Mouse (Mus musculus): ENCODE measurements around the gene Wdr41. TPM values are rescaled to one million over a fixed set of nuclear protein-coding genes. Genes with fewer than 3 reads are reported as not detected.

Wdr41 gene
- total and polyA plus RNA-seq, 2 experiments = 5.0 to 8.9 TPM

DNA sequence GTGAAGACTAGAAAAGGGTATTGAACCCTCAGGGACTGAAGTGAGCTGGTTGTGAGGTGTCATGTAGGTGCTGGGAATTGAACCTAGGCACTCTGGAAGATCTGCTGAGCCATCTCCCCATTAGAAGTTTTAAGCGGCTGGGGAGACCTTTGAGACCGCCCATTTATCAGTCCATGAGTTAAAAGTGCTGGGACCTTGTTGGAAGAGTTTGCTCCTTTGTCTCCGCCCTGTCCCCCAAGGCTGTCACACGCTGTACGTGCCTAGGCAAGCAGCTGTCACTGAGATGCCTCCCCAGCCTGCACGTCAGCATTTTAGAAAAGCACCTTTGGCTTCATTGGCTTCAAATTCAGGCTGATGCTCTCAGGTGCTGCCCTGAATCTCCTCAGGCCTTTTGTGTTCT lies 44.1 kb downstream of the Wdr41 start:
- DNase-seq (ENCODE audit: extremely low read depth, low read depth, low spot score) = no peak
- no peak overlapping the region for H3K4me3 ChIP-seq (ENCODE audit: insufficient read depth, low read depth, low read length)
- peaks cover 7% of the 10 kb centered on the region; the same call in 1 of the 2 replicates for H3K36me3 ChIP-seq (ENCODE audit: control insufficient read depth, insufficient read depth, low read length)
- TF ChIP-seq CTCF (IDR thresholded peaks at IDR 0.05; ENCODE audit: low read depth, low read length) = no peak
- no peak for TF ChIP-seq POLR2A (IDR thresholded peaks at IDR 0.05; ENCODE audit: extremely low read depth, insufficient read depth, low read length)
- no peaks in the 10 kb centered on the region for H3K79me2 ChIP-seq (ENCODE audit: control insufficient read depth, insufficient read depth, low read length)
- H3K4me1 ChIP-seq (ENCODE audit: control insufficient read depth, insufficient read depth, low read length) = no peaks in the 10 kb centered on the region
- no peak overlapping the region for H3K9ac ChIP-seq (ENCODE audit: low read depth, low read length)
- H3K27me3 ChIP-seq (ENCODE audit: control insufficient read depth, insufficient read depth, low read length) = no peaks in the 10 kb centered on the region
- no peak overlapping the region for H3K27ac ChIP-seq (replicated peaks; ENCODE audit: insufficient read depth, low read depth, low read length)
- 97% methylated on average over 6 of the region's 6 CpGs for WGBS

DNA sequence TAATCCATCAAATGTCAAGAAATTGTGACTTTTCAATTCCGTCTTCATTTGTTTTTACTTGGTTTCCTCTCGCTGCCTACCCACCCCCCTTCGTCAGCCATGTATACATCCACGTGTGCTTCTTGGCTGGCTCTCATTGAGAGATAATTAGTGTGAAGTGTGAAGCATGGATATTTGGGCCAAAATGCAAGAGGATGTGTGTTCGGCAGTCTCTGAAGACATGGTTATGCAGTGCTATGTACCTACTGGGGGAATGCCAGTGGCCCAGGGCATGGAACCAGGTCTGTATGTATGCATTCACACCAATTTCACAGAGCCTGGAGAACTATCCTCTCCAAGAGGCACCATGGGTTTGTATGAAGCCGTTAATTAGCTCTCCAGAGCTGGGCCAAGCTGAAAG lies 54.7 kb downstream of the Wdr41 start:
- no peak overlapping the region for H3K27ac ChIP-seq (replicated peaks; ENCODE audit: insufficient read depth, low read depth, low read length)
- DNase-seq (ENCODE audit: extremely low read depth, low read depth, low spot score) = no peak
- H3K9ac ChIP-seq (ENCODE audit: low read depth, low read length) = no peak overlapping the region
- no peak overlapping the region for H3K4me3 ChIP-seq (ENCODE audit: insufficient read depth, low read depth, low read length)
- H3K27me3 ChIP-seq (ENCODE audit: control insufficient read depth, insufficient read depth, low read length) = 0 out of 2 replicates have a peak, but pooled peaks cover 2% of the 10 kb centered on the region
- no peak for TF ChIP-seq POLR2A (IDR thresholded peaks at IDR 0.05; ENCODE audit: extremely low read depth, insufficient read depth, low read length)
- TF ChIP-seq CTCF (IDR thresholded peaks at IDR 0.05; ENCODE audit: low read depth, low read length) = no peak
- H3K4me1 ChIP-seq (ENCODE audit: control insufficient read depth, insufficient read depth, low read length) = no peaks in the 10 kb centered on the region
- no peaks in the 10 kb centered on the region for H3K79me2 ChIP-seq (ENCODE audit: control insufficient read depth, insufficient read depth, low read length)
- 93% methylated on average over 6 of the region's 6 CpGs for WGBS
- no peaks in the 10 kb centered on the region; the same call in 1 of the 2 replicates for H3K36me3 ChIP-seq (ENCODE audit: control insufficient read depth, insufficient read depth, low read length)

DNA sequence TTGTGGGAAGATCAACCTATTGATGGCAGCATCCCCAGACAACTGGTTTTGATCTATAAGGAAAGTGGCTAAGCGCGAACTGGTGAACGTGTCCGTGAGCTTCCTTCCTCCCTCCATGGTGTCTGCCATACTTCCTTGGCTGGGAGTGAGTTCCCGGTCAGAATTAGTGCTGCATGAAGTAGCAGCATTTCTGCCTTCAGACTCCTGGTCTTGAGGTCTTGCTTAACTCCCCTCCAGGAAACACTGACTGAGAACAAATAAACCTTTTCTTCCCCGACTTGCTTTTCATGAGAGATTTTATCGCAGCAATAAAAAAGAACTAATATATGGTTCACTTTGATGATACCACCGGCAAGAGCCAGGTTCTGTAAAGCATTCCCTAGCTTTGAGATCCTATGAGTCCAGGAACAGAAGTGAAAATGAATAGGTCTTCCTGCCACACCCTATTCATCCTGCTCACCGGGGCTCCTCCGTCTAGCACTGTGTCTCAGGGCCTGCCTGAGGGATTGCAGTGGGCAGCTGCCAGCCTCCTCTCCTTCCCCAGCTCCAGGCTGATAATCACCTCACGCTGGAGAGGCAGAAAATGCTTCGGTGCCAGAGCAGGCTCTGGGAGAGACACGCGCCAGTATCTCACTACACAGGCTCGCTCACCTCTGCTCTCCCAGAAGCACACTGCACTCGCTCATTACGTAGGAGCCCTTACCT lies 56.1 kb downstream of the Wdr41 start:
- TF ChIP-seq CTCF (IDR thresholded peaks at IDR 0.05; ENCODE audit: low read depth, low read length) (no peak), POLR2A (IDR thresholded peaks at IDR 0.05; ENCODE audit: extremely low read depth, insufficient read depth, low read length) (no peak)
- Histone ChIP-seq H3K27ac (replicated peaks; ENCODE audit: insufficient read depth, low read depth, low read length) (no peak overlapping the region), H3K4me1 (ENCODE audit: control insufficient read depth, insufficient read depth, low read length) (no peaks in the 10 kb centered on the region), H3K79me2 (ENCODE audit: control insufficient read depth, insufficient read depth, low read length) (no peaks in the 10 kb centered on the region), H3K36me3 (ENCODE audit: control insufficient read depth, insufficient read depth, low read length) (no peaks in the 10 kb centered on the region), H3K9ac (ENCODE audit: low read depth, low read length) (no peak overlapping the region), H3K27me3 (ENCODE audit: control insufficient read depth, insufficient read depth, low read length) (0 out of 2 replicates have a peak, but pooled peaks cover 2% of the 10 kb centered on the region), H3K4me3 (ENCODE audit: insufficient read depth, low read depth, low read length) (no peak overlapping the region)
- WGBS = 83% methylated on average over 17 of the region's 17 CpGs
- DNase-seq (ENCODE audit: extremely low read depth, low read depth, low spot score) = no peak

DNA sequence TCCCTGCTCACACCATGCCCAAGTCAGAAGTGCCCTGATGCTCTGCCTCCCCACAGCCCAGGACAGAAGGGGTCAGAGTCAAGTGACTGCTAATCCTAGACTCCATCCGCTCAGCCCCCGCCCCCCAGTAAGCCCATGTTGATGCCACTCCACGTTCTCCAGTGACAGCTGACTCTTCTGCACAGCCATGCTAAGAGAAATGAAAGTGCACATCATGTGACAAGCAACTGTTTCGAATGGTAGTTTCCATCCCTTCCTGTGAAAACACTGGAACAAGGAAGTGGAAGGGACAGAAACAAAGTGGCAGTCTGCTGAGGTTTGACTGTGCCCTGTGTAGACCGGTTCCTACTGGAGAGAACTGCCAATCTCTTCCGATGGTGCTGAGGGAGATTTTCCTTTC lies 56.8 kb downstream of the Wdr41 start:
- Histone ChIP-seq H3K36me3 (ENCODE audit: control insufficient read depth, insufficient read depth, low read length) (no peaks in the 10 kb centered on the region), H3K9ac (ENCODE audit: low read depth, low read length) (no peak overlapping the region), H3K4me1 (ENCODE audit: control insufficient read depth, insufficient read depth, low read length) (no peaks in the 10 kb centered on the region), H3K27me3 (ENCODE audit: control insufficient read depth, insufficient read depth, low read length) (0 out of 2 replicates have a peak, but pooled peaks cover 2% of the 10 kb centered on the region), H3K27ac (replicated peaks; ENCODE audit: insufficient read depth, low read depth, low read length) (no peak overlapping the region), H3K4me3 (ENCODE audit: insufficient read depth, low read depth, low read length) (no peak overlapping the region), H3K79me2 (ENCODE audit: control insufficient read depth, insufficient read depth, low read length) (no peaks in the 10 kb centered on the region)
- TF ChIP-seq POLR2A (IDR thresholded peaks at IDR 0.05; ENCODE audit: extremely low read depth, insufficient read depth, low read length) (no peak), CTCF (IDR thresholded peaks at IDR 0.05; ENCODE audit: low read depth, low read length) (no peak)
- WGBS = 77% methylated on average over 6 of the region's 6 CpGs
- DNase-seq (ENCODE audit: extremely low read depth, low read depth, low spot score) = peak; percentile 38

DNA sequence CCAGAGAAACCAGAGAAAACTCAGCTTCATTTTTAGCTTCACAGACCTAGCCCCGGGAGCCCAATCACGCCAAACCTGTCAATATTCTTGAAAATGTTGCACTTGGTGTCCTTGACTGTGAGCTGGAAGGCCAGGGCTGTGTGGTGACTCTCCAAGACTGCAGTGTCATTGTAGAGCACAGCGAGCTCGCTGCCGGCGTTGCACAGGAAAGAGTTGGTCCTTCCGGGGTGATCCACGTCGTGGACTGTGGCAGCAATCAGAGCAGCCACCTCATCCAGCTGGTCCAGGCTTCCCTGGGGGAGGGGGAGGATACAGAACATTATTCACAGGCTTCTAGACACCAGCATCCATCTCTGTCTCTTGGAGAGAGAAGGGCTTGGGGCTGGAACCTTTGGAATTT lies 58.0 kb downstream of the Wdr41 start:
- DNase-seq (ENCODE audit: extremely low read depth, low read depth, low spot score) = no peak

DNA sequence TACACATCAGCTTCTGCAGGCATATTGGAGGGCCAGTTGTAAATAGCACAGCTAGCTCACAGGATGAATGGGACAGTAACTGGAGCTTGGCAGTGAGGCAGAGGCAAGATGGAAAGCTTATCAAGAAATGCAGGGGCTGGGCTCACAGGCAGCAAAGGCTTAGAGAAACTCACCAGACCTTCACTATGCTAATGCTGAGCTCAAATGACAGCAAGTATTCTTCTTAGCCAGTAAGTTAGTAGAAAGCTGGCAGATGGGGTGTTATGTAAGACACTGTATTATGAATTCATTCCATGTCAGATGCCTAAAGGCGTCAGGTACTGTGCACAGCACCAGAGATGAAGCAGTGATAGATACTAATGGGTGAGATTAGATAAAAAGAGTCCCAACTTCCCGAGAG lies 58.6 kb downstream of the Wdr41 start:
- no peak for DNase-seq (ENCODE audit: extremely low read depth, low read depth, low spot score)
- Histone ChIP-seq H3K36me3 (ENCODE audit: control insufficient read depth, insufficient read depth, low read length) (no peaks in the 10 kb centered on the region), H3K9ac (ENCODE audit: low read depth, low read length) (no peak overlapping the region), H3K4me1 (ENCODE audit: control insufficient read depth, insufficient read depth, low read length) (no peaks in the 10 kb centered on the region), H3K27ac (replicated peaks; ENCODE audit: insufficient read depth, low read depth, low read length) (no peak overlapping the region), H3K79me2 (ENCODE audit: control insufficient read depth, insufficient read depth, low read length) (no peaks in the 10 kb centered on the region), H3K4me3 (ENCODE audit: insufficient read depth, low read depth, low read length) (no peak overlapping the region), H3K27me3 (ENCODE audit: control insufficient read depth, insufficient read depth, low read length) (no peaks in the 10 kb centered on the region)
- no peak for TF ChIP-seq CTCF (IDR thresholded peaks at IDR 0.05; ENCODE audit: low read depth, low read length)
- TF ChIP-seq POLR2A (IDR thresholded peaks at IDR 0.05; ENCODE audit: extremely low read depth, insufficient read depth, low read length) = no peak
- 71% methylated on average over 2 of the region's 2 CpGs for WGBS

More for the DNA sequence above, 58.0 kb downstream of the Wdr41 start:
- no peaks in the 10 kb centered on the region for H3K4me1 ChIP-seq (ENCODE audit: control insufficient read depth, insufficient read depth, low read length)
- no peaks in the 10 kb centered on the region for H3K36me3 ChIP-seq (ENCODE audit: control insufficient read depth, insufficient read depth, low read length)
- H3K27ac ChIP-seq (replicated peaks; ENCODE audit: insufficient read depth, low read depth, low read length) = no peak overlapping the region
- TF ChIP-seq CTCF (IDR thresholded peaks at IDR 0.05; ENCODE audit: low read depth, low read length) (no peak), POLR2A (IDR thresholded peaks at IDR 0.05; ENCODE audit: extremely low read depth, insufficient read depth, low read length) (no peak)
- no peaks in the 10 kb centered on the region for H3K27me3 ChIP-seq (ENCODE audit: control insufficient read depth, insufficient read depth, low read length)
- H3K9ac ChIP-seq (ENCODE audit: low read depth, low read length) = no peak overlapping the region
- no peak overlapping the region for H3K4me3 ChIP-seq (ENCODE audit: insufficient read depth, low read depth, low read length)
- no peaks in the 10 kb centered on the region for H3K79me2 ChIP-seq (ENCODE audit: control insufficient read depth, insufficient read depth, low read length)
- 73% methylated on average over 9 of the region's 9 CpGs for WGBS
